Mouse (Mus musculus): Measurements from ENCODE around the gene Tecrl. TPM values are rescaled to one million over a fixed set of nuclear protein-coding genes. Genes with fewer than 3 reads are reported as not detected.

The Tecrl gene
- polyA plus RNA-seq (2015; fragmentation: Nextera tagmentation; extraction: Ambion mirVana) = 0.34 and 0.50 TPM in 2 replicates

- Histone ChIP-seq H3K36me3 (no peaks in the 10 kb centered on the region), H3K27me3 (no peaks in the 10 kb centered on the region), H3K4me1 (no peaks in the 10 kb centered on the region), H3K4me2 (no peak within 1 kb of the TSS), H3K9me3 (no peaks in the 10 kb centered on the region), H3K4me3 (no peak within 1 kb of the TSS), H3K9ac (no peak within 1 kb of the TSS), H3K27ac (no peak within 1 kb of the TSS)
- ATAC-seq (ENCODE audit: insufficient number of reproducible peaks, insufficient read depth, low FRiP score, low TSS enrichment, low read depth) = no peak
- WGBS = 40% methylated on average over 9 of the region's 9 CpGs
Observed at GRCm38 (mm10) chr5:83354846-83355561, at the start of gene Tecrl. TSS of gene Tecrl (minus strand) at chr5:83355195.

GRCm38 (mm10) chr5:83385021-83385420 lies 30.0 kb upstream of the Tecrl start:
- Histone ChIP-seq H3K27ac (no peak overlapping the region), H3K4me2 (no peak overlapping the region), H3K27me3 (no peaks in the 10 kb centered on the region), H3K36me3 (no peaks in the 10 kb centered on the region), H3K4me3 (no peak overlapping the region), H3K4me1 (no peaks in the 10 kb centered on the region), H3K9ac (no peak overlapping the region), H3K9me3 (no peaks in the 10 kb centered on the region)
- WGBS = 77% methylated on average over 2 of the region's 2 CpGs
- no peak for ATAC-seq (ENCODE audit: insufficient number of reproducible peaks, insufficient read depth, low FRiP score, low TSS enrichment, low read depth)

- Histone ChIP-seq H3K36me3 (no peaks in the 10 kb centered on the region), H3K4me2 (no peak overlapping the region)
- 44% methylated on average over 2 of the region's 2 CpGs for WGBS
Observed at GRCm38 (mm10) chr5:83351615-83352014, 3.4 kb downstream of the Tecrl start.

GRCm38 (mm10) chr5:83339144-83339543 lies 15.9 kb downstream of the Tecrl start:
- Histone ChIP-seq H3K4me2 (no peak overlapping the region), H3K4me1 (no peaks in the 10 kb centered on the region), H3K27me3 (no peaks in the 10 kb centered on the region), H3K4me3 (no peak overlapping the region), H3K9me3 (no peaks in the 10 kb centered on the region), H3K9ac (no peak overlapping the region), H3K36me3 (no peaks in the 10 kb centered on the region), H3K27ac (no peak overlapping the region)
- WGBS = 69% methylated on average over 4 of the region's 4 CpGs
- no peak for ATAC-seq (ENCODE audit: insufficient number of reproducible peaks, insufficient read depth, low FRiP score, low TSS enrichment, low read depth)

More at GRCm38 (mm10) chr5:83351615-83352014, 3.4 kb downstream of the Tecrl start:
- Histone ChIP-seq H3K4me1 (no peaks in the 10 kb centered on the region), H3K9ac (no peak overlapping the region), H3K27ac (no peak overlapping the region), H3K9me3 (no peaks in the 10 kb centered on the region), H3K4me3 (no peak overlapping the region), H3K27me3 (no peaks in the 10 kb centered on the region)
- ATAC-seq (ENCODE audit: insufficient number of reproducible peaks, insufficient read depth, low FRiP score, low TSS enrichment, low read depth) = no peak

- Histone ChIP-seq H3K4me2 (no peak overlapping the region), H3K4me1 (no peaks in the 10 kb centered on the region), H3K9ac (no peak overlapping the region), H3K4me3 (no peak overlapping the region), H3K27me3 (no peaks in the 10 kb centered on the region), H3K27ac (no peak overlapping the region), H3K36me3 (no peaks in the 10 kb centered on the region), H3K9me3 (no peaks in the 10 kb centered on the region)
- WGBS = 53% methylated on average over 2 of the region's 2 CpGs
- ATAC-seq (ENCODE audit: insufficient number of reproducible peaks, insufficient read depth, low FRiP score, low TSS enrichment, low read depth) = no peak
Observed at GRCm38 (mm10) chr5:83267148-83267776, 87.7 kb downstream of the Tecrl start.

GRCm38 (mm10) chr5:83260059-83260458 lies 94.9 kb downstream of the Tecrl start:
- Histone ChIP-seq H3K9ac (no peak overlapping the region), H3K9me3 (no peaks in the 10 kb centered on the region), H3K27me3 (no peaks in the 10 kb centered on the region), H3K4me1 (no peaks in the 10 kb centered on the region), H3K4me2 (no peak overlapping the region), H3K27ac (no peak overlapping the region), H3K36me3 (no peaks in the 10 kb centered on the region), H3K4me3 (no peak overlapping the region)
- ATAC-seq (ENCODE audit: insufficient number of reproducible peaks, insufficient read depth, low FRiP score, low TSS enrichment, low read depth) = no peak

GRCm38 (mm10) chr5:83254141-83254540 lies 100.9 kb downstream of the Tecrl start:
- H3K4me2 ChIP-seq = no peak overlapping the region
- no peak overlapping the region for H3K27ac ChIP-seq
- no peak overlapping the region for H3K4me3 ChIP-seq
- H3K9ac ChIP-seq = no peak overlapping the region
- no peak for ATAC-seq (ENCODE audit: insufficient number of reproducible peaks, insufficient read depth, low FRiP score, low TSS enrichment, low read depth)
- H3K9me3 ChIP-seq = no peaks in the 10 kb centered on the region
- WGBS = 89% methylated on average over 2 of the region's 2 CpGs
- H3K36me3 ChIP-seq = no peaks in the 10 kb centered on the region
- no peaks in the 10 kb centered on the region for H3K27me3 ChIP-seq
- no peaks in the 10 kb centered on the region for H3K4me1 ChIP-seq

GRCm38 (mm10) chr5:83238848-83239452 lies 116.0 kb downstream of the Tecrl start:
- Histone ChIP-seq H3K9ac (no peak overlapping the region), H3K36me3 (no peaks in the 10 kb centered on the region), H3K27ac (no peak overlapping the region), H3K4me1 (no peaks in the 10 kb centered on the region), H3K4me2 (no peak overlapping the region), H3K9me3 (no peaks in the 10 kb centered on the region), H3K27me3 (no peaks in the 10 kb centered on the region), H3K4me3 (no peak overlapping the region)
- WGBS = 68% methylated on average over 5 of the region's 5 CpGs
- no peak for ATAC-seq (ENCODE audit: insufficient number of reproducible peaks, insufficient read depth, low FRiP score, low TSS enrichment, low read depth)
